Mouse (Mus musculus) hindbrain, embryonic 10.5 days (tissue): Measurements from ENCODE around the gene Dlg2. TPM values are rescaled to one million over a fixed set of nuclear protein-coding genes. Genes with fewer than 3 reads are reported as not detected.

ENCODE experiments used
- DNase-seq: peaks from one replicate; pipeline ENCODE4 v3.0.0-alpha.2; 2017; ENCODE audit warnings: low spot score
- H3K27ac ChIP-seq: fragments of 300-500 bp; sonication (generic); 2 replicates; pipeline ENCODE4 v1.5.1; 2016; ENCODE audit warnings: mild to moderate bottlenecking, moderate library complexity
- H3K27me3 ChIP-seq: fragments of 300-500 bp; sonication (generic); 2 replicates; pipeline ENCODE4 v1.6.1; 2016; ENCODE audit warnings: mild to moderate bottlenecking; ENCODE audit not compliant: poor library complexity, insufficient read depth, severe bottlenecking
- H3K36me3 ChIP-seq: fragments of 300-500 bp; sonication (generic); 2 replicates; pipeline ENCODE4 v1.6.1; 2016; ENCODE audit warnings: mild to moderate bottlenecking, moderate library complexity
- H3K4me1 ChIP-seq: fragments of 300-500 bp; sonication (generic); replicated peaks from 2 replicates; pipeline ENCODE4 v1.6.1; 2016; ENCODE audit warnings: mild to moderate bottlenecking
- H3K4me3 ChIP-seq: fragments of 300-500 bp; sonication (generic); 2 replicates; pipeline ENCODE4 v1.5.1; 2016; ENCODE audit warnings: mild to moderate bottlenecking, moderate library complexity
- H3K9me3 ChIP-seq: fragments of 300-500 bp; sonication (generic); 2 replicates; pipeline ENCODE4 v1.6.1; 2016; ENCODE audit warnings: mild to moderate bottlenecking, moderate library complexity
- WGBS: fragments of 180-500 bp; shearing (Covaris S2); methylation state at CpG from one replicate; pipeline ENCODE4 v1.1.7; 2016; 5-methylcytosine and 5-hydroxymethylcytosine counted together
- polyA plus RNA-seq: library from polyadenylated mRNA; unstranded; fragments of >200 nt; fragmentation: Nextera tagmentation; extraction: Ambion mirVana; gene quantifications from 2 replicates; pipeline ENCODE4 v1.2.1, GENCODE M21; 2016

Gene Dlg2
- polyA plus RNA-seq, result 1.00 and 2.2 TPM in 2 replicates

DNA sequence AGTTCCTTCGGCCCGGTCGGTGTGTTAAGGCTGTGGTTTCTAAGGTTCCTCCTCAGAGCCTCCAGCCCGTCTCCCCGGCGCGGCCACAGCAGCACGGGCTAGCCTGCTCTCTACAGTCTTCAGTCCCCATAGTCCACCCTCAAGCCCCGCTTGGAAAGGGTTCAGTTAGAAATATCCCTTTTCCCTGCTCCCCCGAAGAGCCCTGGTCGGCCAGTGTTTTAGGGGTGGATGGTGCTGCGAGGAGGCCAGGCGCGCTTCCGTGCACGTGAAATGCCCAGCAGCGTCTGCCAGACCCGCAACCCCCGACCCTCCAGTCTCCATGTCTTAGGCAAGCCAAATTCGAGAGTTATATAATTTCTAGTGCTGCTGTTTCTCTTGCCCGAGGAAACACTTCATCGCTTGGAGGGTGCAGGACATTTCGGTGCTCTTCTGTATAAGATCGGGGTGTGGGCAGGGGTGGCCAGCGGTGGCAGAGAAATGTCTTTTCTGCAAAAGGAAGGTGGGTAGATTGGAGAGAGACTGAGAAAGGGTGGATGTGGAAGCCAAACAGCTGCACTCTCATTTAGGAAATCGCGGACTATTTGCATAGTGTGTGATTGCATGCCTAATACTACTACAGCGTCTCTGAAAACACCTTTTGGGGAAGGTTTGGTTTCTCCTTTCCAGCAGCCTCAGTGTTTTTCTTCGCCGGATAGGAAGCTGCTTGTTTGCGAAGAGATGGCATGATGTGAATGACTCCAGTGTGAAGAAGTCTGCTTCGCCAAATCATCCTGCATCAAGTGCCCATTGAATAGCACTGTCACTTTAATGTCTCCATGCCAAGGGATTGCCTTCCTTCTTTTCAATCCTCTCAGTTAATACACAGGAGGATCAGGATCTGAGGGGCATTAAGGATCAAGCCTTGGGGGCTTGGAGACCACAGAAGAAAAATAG is at the start of gene Dlg2:
Gene Dlg2 (plus strand): TSS at position 360 of the 933 bp plus-strand sequence.
- Histone ChIP-seq H3K9me3 (no peaks in the 10 kb centered on the region), H3K36me3 (no peaks in the 10 kb centered on the region), H3K4me3 (peak within 1 kb of the TSS; percentile 75), H3K4me1 (peaks cover 20% of the 10 kb centered on the region), H3K27me3 (peaks cover 9% of the 10 kb centered on the region; the same call in 1 of the 2 replicates), H3K27ac (peak within 1 kb of the TSS; percentile 87)
- whole genome bisulfite sequencing, result under 1% methylated on average over 32 of the region's 32 CpGs
- DNase-seq, result no peak

DNA sequence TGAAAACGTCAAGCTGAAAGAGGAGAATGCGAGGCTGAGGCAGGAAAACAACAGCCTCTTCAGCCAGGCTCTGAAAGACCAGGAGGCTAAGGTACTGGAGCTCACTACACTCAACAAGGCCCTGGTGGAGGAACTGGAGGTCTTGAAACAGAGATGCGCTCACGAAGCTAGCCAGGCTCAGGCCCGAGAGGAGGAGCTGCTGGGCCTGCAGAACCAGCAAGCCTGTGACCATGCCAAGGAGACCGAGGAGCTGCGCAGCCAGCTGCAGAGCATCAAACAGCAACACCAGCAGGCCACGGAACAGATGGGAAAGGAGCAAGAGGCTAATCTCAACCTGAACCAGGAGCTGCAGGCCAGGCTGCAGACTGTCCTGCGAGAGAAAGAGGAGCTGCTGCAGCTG is 49.5 kb upstream of the Dlg2 start:
- peak overlapping the region; percentile 44 for H3K4me3 ChIP-seq
- H3K4me1 ChIP-seq, result peaks cover 7% of the 10 kb centered on the region
- H3K36me3 ChIP-seq, result no peaks in the 10 kb centered on the region
- no peak overlapping the region for H3K27ac ChIP-seq
- H3K9me3 ChIP-seq, result no peaks in the 10 kb centered on the region
- no peaks in the 10 kb centered on the region for H3K27me3 ChIP-seq
- 68% methylated on average over 9 of the region's 9 CpGs for WGBS
- DNase-seq, result no peak

DNA sequence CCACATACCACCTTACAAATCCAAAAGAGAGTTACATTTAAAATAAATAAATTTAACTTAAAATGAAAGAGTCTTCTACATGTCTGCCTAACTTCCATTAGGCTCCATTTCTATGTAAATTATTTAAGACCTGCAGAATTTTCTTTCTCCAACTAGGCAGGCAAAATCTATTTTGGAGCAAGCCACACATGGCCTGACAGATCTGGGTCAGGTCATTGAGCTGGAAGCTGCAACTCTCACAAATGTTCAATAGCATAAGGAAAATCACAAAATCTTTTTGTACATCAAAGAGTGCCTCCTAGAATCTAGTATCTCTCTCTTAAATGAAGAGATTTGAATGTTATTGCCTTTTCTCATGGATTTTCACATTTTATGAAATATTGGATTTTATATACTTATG is 44.3 kb upstream of the Dlg2 start:
- Histone ChIP-seq H3K4me3 (no peak overlapping the region), H3K27me3 (no peaks in the 10 kb centered on the region), H3K9me3 (no peaks in the 10 kb centered on the region), H3K36me3 (no peaks in the 10 kb centered on the region), H3K4me1 (peaks cover under 1% of the 10 kb centered on the region; the same call in 1 of the 2 replicates), H3K27ac (no peak overlapping the region)
- DNase-seq, result no peak

DNA sequence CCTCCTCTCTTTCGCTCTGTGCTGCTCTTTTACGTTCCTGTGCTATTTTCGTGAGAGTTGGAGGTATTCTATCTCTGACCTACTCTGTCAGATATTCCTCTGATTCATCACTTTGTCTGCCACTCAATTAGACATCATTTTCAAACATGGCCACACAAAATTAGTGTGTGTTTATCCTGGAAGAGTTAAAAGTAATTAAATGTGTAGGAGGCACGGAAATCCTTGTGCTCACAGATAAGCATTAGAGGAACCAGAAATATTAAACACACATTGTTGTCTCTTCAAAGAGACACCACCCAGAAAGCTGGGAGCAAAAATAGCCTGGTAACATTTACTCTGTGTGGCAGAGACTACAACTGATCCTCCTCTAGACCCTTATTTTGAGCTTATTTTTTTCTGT is 36.4 kb upstream of the Dlg2 start:
- Histone ChIP-seq H3K27me3 (no peaks in the 10 kb centered on the region), H3K4me3 (no peak overlapping the region), H3K9me3 (no peaks in the 10 kb centered on the region), H3K36me3 (no peaks in the 10 kb centered on the region), H3K27ac (no peak overlapping the region), H3K4me1 (peaks cover 4% of the 10 kb centered on the region)
- WGBS, result 91% methylated on average over 4 of the region's 4 CpGs
- no peak for DNase-seq

DNA sequence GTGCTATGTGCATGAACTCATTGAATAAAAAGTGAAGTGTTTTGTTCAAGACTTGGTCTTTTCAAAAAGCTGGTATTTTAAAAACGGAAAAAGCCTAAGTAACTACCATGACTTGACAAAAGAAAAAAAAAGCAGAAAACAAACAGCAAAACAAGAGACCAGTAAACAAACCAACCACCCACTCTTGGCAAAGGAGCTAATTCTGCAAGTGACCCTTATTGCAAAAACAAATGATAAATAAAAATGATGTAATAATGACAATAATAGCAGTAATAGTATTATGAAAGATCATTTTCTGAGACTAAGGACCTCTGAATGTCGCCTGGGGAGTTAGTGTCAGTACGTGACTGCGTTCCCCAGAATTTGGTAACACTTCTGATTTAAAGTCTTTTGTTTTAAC is 34.4 kb upstream of the Dlg2 start:
- WGBS, result 13% methylated on average over 4 of the region's 4 CpGs
- Histone ChIP-seq H3K4me1 (peaks cover 13% of the 10 kb centered on the region), H3K36me3 (peaks cover 4% of the 10 kb centered on the region), H3K9me3 (no peaks in the 10 kb centered on the region), H3K27ac (peak overlapping the region; percentile 100), H3K27me3 (no peaks in the 10 kb centered on the region), H3K4me3 (peak overlapping the region; percentile 98)
- DNase-seq, result no peak

DNA sequence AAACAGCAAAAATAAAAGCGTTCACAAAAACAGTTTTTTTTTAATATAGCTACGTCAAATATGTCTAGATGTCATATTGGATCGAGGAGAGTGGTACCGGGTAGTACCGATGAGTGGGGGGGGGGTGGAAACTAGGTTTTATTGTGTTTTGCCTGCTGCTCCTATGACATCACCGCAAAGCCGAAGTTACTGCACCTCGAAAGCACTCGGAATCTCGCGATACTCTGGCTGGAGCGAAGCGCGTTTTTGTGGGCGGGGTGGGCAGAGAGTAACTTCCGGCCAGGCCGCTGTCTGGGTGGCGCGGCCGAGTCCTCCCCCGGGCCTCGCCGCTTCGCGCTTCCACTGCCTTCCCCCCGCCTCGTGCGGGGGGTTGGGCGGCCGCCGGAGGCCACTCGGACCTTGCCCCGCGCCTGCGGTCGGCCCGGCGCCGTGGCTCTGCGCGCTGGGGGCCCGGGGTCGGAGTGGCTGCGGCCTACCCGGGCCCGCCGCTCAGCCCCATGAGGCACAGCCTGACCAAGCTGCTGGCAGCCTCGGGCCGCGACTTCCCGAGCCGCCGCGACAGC is 33.9 kb upstream of the Dlg2 start, which contains the start of gene Crebzf:
Gene Crebzf (plus strand): TSS at position 212 of the 563 bp plus-strand sequence.
- H3K27ac ChIP-seq, result peak within 1 kb of the TSS; percentile 100
- H3K27me3 ChIP-seq, result no peaks in the 10 kb centered on the region
- peak; percentile 96 for DNase-seq
- under 1% methylated on average over 53 of the region's 54 CpGs for WGBS
- H3K36me3 ChIP-seq, result peaks cover 9% of the 10 kb centered on the region
- peaks cover 13% of the 10 kb centered on the region for H3K4me1 ChIP-seq
- no peaks in the 10 kb centered on the region for H3K9me3 ChIP-seq
- peak within 1 kb of the TSS; percentile 98 for H3K4me3 ChIP-seq

- peaks cover 13% of the 10 kb centered on the region for H3K4me1 ChIP-seq
- H3K4me3 ChIP-seq, result peak overlapping the region; percentile 98
- peak overlapping the region; percentile 100 for H3K27ac ChIP-seq
- no peaks in the 10 kb centered on the region for H3K27me3 ChIP-seq
- under 1% methylated on average over 123 of the region's 123 CpGs for WGBS
- no peaks in the 10 kb centered on the region for H3K9me3 ChIP-seq
- DNase-seq, result peak; percentile 76
- H3K36me3 ChIP-seq, result peaks cover 17% of the 10 kb centered on the region
Measured at GRCm38 (mm10) chr7:90443101-90444091, 33.1 kb upstream of the Dlg2 start.

GRCm38 (mm10) chr7:90444206-90444605 is 32.3 kb upstream of the Dlg2 start:
- Histone ChIP-seq H3K36me3 (peaks cover 25% of the 10 kb centered on the region), H3K9me3 (no peaks in the 10 kb centered on the region), H3K27ac (peak overlapping the region; percentile 100), H3K4me1 (peaks cover 13% of the 10 kb centered on the region), H3K4me3 (peak overlapping the region; percentile 98), H3K27me3 (no peaks in the 10 kb centered on the region)
- DNase-seq, result no peak
- under 1% methylated on average over 6 of the region's 6 CpGs for WGBS

- peaks cover 34% of the 10 kb centered on the region for H3K36me3 ChIP-seq
- H3K27ac ChIP-seq, result peak overlapping the region; percentile 92
- H3K27me3 ChIP-seq, result no peaks in the 10 kb centered on the region
- 41% methylated on average over 7 of the region's 7 CpGs for WGBS
- H3K4me3 ChIP-seq, result peak overlapping the region; percentile 77
- no peaks in the 10 kb centered on the region for H3K9me3 ChIP-seq
- peaks cover 23% of the 10 kb centered on the region for H3K4me1 ChIP-seq
- DNase-seq, result no peak
Measured at GRCm38 (mm10) chr7:90456149-90456844, 20.2 kb upstream of the Dlg2 start.

DNA sequence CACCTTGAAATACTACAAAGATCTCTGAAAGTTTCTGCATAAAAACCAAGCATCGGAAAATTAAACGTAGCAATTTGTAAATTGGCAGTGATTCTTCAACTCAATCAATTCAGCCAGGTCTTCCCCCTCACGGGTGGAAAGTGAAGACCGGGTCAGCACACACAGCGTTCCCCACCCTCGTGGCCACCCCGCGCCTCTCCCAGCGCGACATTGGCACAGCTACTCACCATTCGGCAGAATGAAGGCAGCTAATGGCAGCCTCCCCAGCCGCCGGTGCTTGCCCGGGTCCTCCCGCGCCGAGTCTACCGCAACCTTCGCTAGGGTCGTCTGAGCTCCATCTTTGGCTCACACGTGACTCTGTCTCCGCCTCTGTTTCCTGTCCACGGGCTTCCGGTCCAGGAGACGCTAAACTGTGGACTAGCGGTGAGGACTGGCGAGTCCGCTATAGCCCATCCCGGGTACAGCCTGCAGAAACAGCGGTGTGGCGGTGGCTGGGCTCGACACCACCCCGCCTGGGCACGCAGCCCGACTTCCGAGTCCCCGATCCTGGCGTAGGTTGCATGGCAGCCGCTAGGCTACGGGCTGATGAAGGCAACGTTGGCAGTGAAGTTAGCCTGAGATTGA is 19.5 kb upstream of the Dlg2 start, which contains the start of gene Tmem126a:
Gene Tmem126a (minus strand): TSS at position 385 of the 624 bp plus-strand sequence.
- Histone ChIP-seq H3K9me3 (no peaks in the 10 kb centered on the region), H3K27me3 (no peaks in the 10 kb centered on the region), H3K4me3 (peak within 1 kb of the TSS; percentile 77), H3K4me1 (peaks cover 23% of the 10 kb centered on the region), H3K36me3 (peaks cover 28% of the 10 kb centered on the region), H3K27ac (peak within 1 kb of the TSS; percentile 92)
- WGBS, result under 1% methylated on average over 41 of the region's 41 CpGs
- peak; percentile 91 for DNase-seq

GRCm38 (mm10) chr7:90457517-90457916 is 19.0 kb upstream of the Dlg2 start:
- Histone ChIP-seq H3K4me1 (peaks cover 23% of the 10 kb centered on the region), H3K4me3 (peak overlapping the region; percentile 77), H3K27ac (peak overlapping the region; percentile 92), H3K9me3 (no peaks in the 10 kb centered on the region), H3K27me3 (no peaks in the 10 kb centered on the region), H3K36me3 (peaks cover 22% of the 10 kb centered on the region)
- no peak for DNase-seq
- WGBS, result 22% methylated on average over 10 of the region's 10 CpGs
